Mouse (Mus musculus) kidney, adult 2 months (tissue): Measurements from ENCODE around the gene Ntn4.

Experiments
- CTCF ChIP-seq: fragments of 200-500 bp; conservative IDR thresholded peaks from 2 replicates; pipeline ENCODE4 v1.5.1; 2011; ENCODE audit warnings: low read depth, mild to moderate bottlenecking, control low read depth, low read length, moderate library complexity, mixed read lengths; ENCODE audit not compliant: insufficient read depth, insufficient read length
- POLR2A ChIP-seq: fragments of 200-500 bp; IDR thresholded peaks from one replicate; pipeline ENCODE4 v1.6.1; 2011; ENCODE audit warnings: low read depth, low read length, control low read depth

- TF ChIP-seq POLR2A (no peak), CTCF (no peak)
Observed at GRCm38 (mm10) chr10:93630310-93630709, 10.2 kb upstream of the Ntn4 start.
